Mouse (Mus musculus) adipocyte (in vitro differentiated cells): ENCODE data around the gene Trmt10b.

Experiments
- DNase-seq: peaks from one replicate; pipeline ENCODE4 v3.0.0-alpha.2; 2016; ENCODE audit warnings: low spot score

Gene Trmt10b

DNA sequence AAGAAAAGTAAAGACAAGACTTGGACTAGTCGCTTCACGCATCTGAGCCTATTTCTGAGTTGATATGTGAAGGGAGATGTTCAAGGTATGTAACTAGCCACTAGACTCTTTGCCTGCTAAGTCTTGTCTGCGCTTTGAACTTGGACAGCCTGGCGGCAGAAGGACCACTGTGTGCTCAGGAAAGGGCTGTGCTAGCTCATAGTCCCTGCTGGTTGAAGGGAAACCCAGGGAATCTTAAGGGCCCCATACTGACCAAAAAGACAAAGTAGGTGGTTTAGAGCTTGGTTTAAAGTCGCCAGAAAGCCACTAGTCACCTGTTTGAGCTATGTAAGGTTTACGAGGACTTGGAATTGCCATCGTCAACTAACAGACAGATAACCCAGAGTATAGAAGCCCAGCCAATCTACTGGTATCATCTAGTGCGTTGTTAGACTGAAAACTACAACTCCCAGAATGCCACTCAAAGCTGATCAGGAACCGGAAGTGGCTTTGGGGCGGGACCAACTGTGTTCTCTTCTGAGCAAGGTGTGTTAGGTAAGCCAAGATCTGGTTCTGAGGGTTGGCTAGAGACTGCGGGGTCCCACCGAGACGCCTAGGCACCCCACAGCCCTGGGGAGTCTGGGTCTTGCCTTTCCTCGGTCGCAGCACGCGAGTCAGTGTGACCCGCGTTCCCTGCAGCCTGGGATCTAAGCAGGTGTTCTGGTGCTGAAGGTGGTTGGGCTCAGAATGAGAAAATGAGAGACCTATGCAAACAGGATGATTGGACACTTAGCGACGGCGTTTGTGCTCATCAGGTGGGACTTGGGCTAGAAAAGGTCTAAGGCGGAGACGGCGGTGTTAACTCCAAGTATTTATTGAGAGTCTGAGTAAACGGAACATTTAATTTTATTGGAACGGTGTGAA lies at the start of gene Trmt10b:
TSS of gene Trmt10b (plus strand) at position 466 of the 903 bp plus-strand sequence.
- DNase-seq: peak; percentile 68

DNA sequence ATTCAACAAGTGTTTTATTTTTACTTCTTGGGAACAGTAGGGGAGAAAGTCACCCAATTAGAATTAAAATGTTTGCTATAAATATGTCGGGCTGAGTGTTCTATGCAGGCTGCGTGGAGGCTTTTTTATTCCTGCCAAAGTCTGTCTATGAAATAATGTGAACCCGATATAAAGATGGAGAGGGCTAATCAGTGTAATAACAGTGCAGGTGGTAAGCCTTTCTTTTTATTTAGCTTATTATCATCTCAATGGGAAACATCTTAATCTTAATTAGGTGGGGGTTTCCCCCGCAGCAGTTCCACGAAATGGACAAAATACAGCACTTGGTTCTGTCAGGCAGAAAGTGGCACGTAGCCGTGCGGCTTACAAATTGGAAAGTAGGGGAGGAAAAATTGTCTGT lies 45.7 kb upstream of the Trmt10b start:
- no peak for DNase-seq

- no peak for DNase-seq
Observed at GRCm38 (mm10) chr4:45252861-45253262, 44.1 kb upstream of the Trmt10b start.

- DNase-seq: no peak
Observed at GRCm38 (mm10) chr4:45253839-45254601, 42.9 kb upstream of the Trmt10b start.

GRCm38 (mm10) chr4:45259232-45259832 lies 37.6 kb upstream of the Trmt10b start:
- no peak for DNase-seq

GRCm38 (mm10) chr4:45261551-45261950 lies 35.4 kb upstream of the Trmt10b start:
- no peak for DNase-seq

GRCm38 (mm10) chr4:45267883-45268282 lies 29.0 kb upstream of the Trmt10b start:
- DNase-seq: no peak

DNA sequence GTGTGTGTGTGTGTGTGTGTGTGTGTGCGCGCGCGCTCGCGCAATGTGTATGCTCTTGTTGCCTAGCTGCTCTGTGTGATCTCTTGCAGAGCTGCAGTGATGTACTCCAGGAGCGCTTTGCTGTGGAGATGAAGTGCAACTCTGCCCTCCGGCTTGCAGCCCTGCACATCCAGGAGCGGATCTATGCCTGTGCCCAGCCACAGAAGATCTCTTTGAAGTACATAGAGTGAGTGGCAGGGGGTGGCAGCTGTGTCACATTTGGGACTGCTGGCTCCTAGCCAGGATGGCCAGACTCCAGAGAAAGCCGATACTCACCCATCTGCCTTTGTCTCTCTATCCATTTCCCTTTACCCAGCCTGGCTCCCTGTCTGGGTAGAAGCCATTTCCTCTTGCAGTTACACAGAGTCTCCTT lies 25.9 kb upstream of the Trmt10b start:
- DNase-seq: no peak

- DNase-seq: no peak
Observed at GRCm38 (mm10) chr4:45275770-45276169, 21.2 kb upstream of the Trmt10b start.

GRCm38 (mm10) chr4:45279292-45279691 lies 17.6 kb upstream of the Trmt10b start:
- DNase-seq: no peak

- DNase-seq: peak; percentile 76
Observed at GRCm38 (mm10) chr4:45279981-45280548, 16.9 kb upstream of the Trmt10b start.

GRCm38 (mm10) chr4:45286318-45286717 lies 10.6 kb upstream of the Trmt10b start:
- DNase-seq: peak; percentile 38

- no peak for DNase-seq
Observed at GRCm38 (mm10) chr4:45287906-45288305, 9.0 kb upstream of the Trmt10b start.

GRCm38 (mm10) chr4:45305536-45305935 lies 8.6 kb downstream of the Trmt10b start:
- DNase-seq: no peak

DNA sequence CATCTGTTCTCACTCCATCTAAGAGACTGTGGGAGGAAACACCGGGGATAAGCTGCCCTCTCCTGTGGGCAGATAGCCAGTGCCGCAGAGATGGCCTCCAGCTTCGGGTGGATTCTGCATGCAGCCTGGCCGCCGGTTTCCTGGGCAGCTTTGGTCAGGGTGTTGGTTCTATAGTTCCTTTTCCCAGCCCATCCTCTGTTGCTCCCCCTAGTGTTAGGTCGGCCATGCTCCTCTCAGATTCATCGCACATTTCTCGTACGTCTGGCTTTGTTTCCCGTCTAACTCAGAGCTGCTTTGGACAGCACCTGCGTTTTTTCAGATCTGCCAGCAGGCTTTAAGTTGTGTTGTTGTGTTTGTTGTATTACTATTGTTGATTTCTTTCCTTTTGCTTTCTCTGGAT lies 11.1 kb downstream of the Trmt10b start:
- DNase-seq: no peak

DNA sequence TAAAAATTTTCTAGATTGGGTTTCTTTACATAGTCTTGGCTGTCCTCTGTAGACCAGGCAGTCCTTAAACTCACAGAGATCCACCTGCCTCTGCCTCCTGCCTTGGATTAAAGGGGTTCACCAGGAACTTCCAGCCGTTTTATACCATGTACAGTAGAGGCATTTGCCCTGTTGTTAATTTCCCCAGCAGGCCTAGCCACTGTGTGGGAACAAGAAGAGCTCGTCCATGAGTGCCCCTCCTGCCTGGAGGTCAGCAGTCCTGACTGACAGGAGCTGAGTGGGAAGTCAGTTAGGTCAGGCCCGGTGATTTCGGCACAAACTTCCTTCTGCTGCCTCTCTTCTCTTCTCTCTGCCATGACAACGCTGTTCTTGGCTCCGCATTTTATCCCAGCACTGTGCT lies 11.7 kb downstream of the Trmt10b start:
- DNase-seq: no peak

DNA sequence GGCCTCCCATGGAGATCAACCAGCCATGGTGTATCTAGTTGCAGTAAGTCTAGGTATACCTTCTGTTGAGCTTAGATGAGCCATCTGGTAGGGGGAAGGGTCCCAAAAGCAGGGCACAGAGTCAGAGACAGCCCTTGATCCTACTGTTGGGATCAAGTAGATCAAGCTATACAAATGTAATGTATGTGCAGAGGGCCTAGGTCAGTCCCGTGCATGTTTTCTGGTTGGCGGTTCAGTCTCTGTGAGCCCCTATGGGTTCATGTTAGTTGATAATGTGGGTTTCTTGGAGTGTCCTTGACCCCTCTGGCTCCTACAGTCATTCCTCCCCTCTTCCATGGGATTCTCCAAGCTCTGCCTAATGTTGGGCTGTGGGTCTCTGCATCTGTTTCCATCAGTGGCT lies 14.1 kb downstream of the Trmt10b start:
- DNase-seq: no peak

- peak; percentile 82 for DNase-seq
Observed at GRCm38 (mm10) chr4:45320159-45320816, 23.4 kb downstream of the Trmt10b start.

- peak; percentile 15 for DNase-seq
Observed at GRCm38 (mm10) chr4:45331139-45331538, 34.2 kb downstream of the Trmt10b start.

- DNase-seq: no peak
Observed at GRCm38 (mm10) chr4:45332466-45332865, 35.5 kb downstream of the Trmt10b start.

GRCm38 (mm10) chr4:45341226-45341625 lies 44.3 kb downstream of the Trmt10b start:
- DNase-seq: no peak
